37 mouse cellular contexts compared by ENCODE assay signal in genomic region chr2:155794674-155795445, GRCm38 (mm10). TPM values are rescaled to one million over a fixed set of nuclear protein-coding genes. Genes with fewer than 3 reads are reported as not detected.
DNase-seq lines count a peak whose midpoint lies in the region; ATAC-seq and TF ChIP-seq lines count a peak whose summit lies in the region.
"Had no signal": no experiment of that assay in that cellular context is flagged by ENCODE, and none has a peak within 500 bp of the region (broad histone marks: within the 10 kb centered on the region; RNA-seq: fewer than 3 reads in every experiment).

No protein-coding gene starts in this region.

- WGBS in hindbrain, postnatal 0 days: 68% methylated on average over 12 of the region's 12 CpGs
- 86% methylated on average over 12 of the region's 12 CpGs for WGBS in hindbrain, embryonic 13.5 days
- WGBS in stomach, postnatal 0 days: 81% methylated on average over 12 of the region's 12 CpGs

- no peak overlapping the region for H3K4me3 ChIP-seq in hindbrain, postnatal 0 days (ENCODE audit: low read length)
- no peak overlapping the region for H3K4me3 ChIP-seq in hindbrain, embryonic 13.5 days
- no peak overlapping the region for H3K4me3 ChIP-seq in stomach, postnatal 0 days (ENCODE audit: low read depth, low read length)
- H3K4me3 ChIP-seq: embryonic facial prominence, embryonic 13.5 days; forebrain, embryonic 10.5 days; forebrain, embryonic 15.5 days; heart, adult 2 months; heart, embryonic 13.5 days; liver, embryonic 12.5 days; neural tube, embryonic 15.5 days had no signal

- peak overlapping the region; percentile 71; the same call in 1 of the 2 replicates for H3K27ac ChIP-seq in hindbrain, postnatal 0 days
- no peak overlapping the region for H3K27ac ChIP-seq in hindbrain, embryonic 13.5 days
- no peak overlapping the region for H3K27ac ChIP-seq in stomach, postnatal 0 days (replicated peaks)
- H3K27ac ChIP-seq: embryonic facial prominence, embryonic 13.5 days; forebrain, embryonic 10.5 days; forebrain, embryonic 15.5 days; heart, adult 2 months; heart, embryonic 13.5 days; liver, embryonic 12.5 days; neural tube, embryonic 15.5 days had no signal

- peak; percentile 21; the same call in 1 of the 2 replicates for TF ChIP-seq CTCF in hindbrain, postnatal 0 days (IDR thresholded peaks at IDR 0.05; ENCODE audit: low read depth)
- no peak for TF ChIP-seq CTCF in stomach, postnatal 0 days (IDR thresholded peaks at IDR 0.05; ENCODE audit: low read depth)

- no peaks in the 10 kb centered on the region for H3K9me3 ChIP-seq in hindbrain, postnatal 0 days (ENCODE audit: low read length)
- H3K9me3 ChIP-seq in hindbrain, embryonic 13.5 days: no peaks in the 10 kb centered on the region
- no peaks in the 10 kb centered on the region for H3K9me3 ChIP-seq in stomach, postnatal 0 days (ENCODE audit: control insufficient read depth, low read length)
- H3K9me3 ChIP-seq: embryonic facial prominence, embryonic 13.5 days; forebrain, embryonic 10.5 days; forebrain, embryonic 15.5 days; heart, embryonic 13.5 days; liver, embryonic 12.5 days; neural tube, embryonic 15.5 days had no signal

- TF ChIP-seq EP300 in stomach, postnatal 0 days (optimal IDR thresholded peaks at IDR 0.05): no peak

- H3K36me3 ChIP-seq in hindbrain, postnatal 0 days (ENCODE audit: insufficient read depth, low read length): peaks cover 3% of the 10 kb centered on the region; the same call in 1 of the 2 replicates
- H3K36me3 ChIP-seq in hindbrain, embryonic 13.5 days: peaks cover 57% of the 10 kb centered on the region
- no peaks in the 10 kb centered on the region for H3K36me3 ChIP-seq in stomach, postnatal 0 days (ENCODE audit: control insufficient read depth, insufficient read depth, low read length)
- H3K36me3 ChIP-seq: embryonic facial prominence, embryonic 13.5 days; forebrain, embryonic 10.5 days; heart, embryonic 13.5 days; liver, embryonic 12.5 days had no signal

- H3K4me1 ChIP-seq in hindbrain, postnatal 0 days (ENCODE audit: insufficient read depth, low read length): no peaks in the 10 kb centered on the region
- H3K4me1 ChIP-seq in hindbrain, embryonic 13.5 days (replicated peaks): 0 out of 2 replicates have a peak, but pooled peaks cover 4% of the 10 kb centered on the region
- H3K4me1 ChIP-seq in stomach, postnatal 0 days (replicated peaks; ENCODE audit: control insufficient read depth, insufficient read depth): no peaks in the 10 kb centered on the region
- H3K4me1 ChIP-seq: embryonic facial prominence, embryonic 13.5 days; forebrain, embryonic 15.5 days; heart, embryonic 13.5 days; liver, embryonic 12.5 days; neural tube, embryonic 15.5 days had no signal

- ATAC-seq in hindbrain, postnatal 0 days: peak; percentile 63
- no peak for ATAC-seq in hindbrain, embryonic 13.5 days (ENCODE audit: low FRiP score)
- ATAC-seq in CD4-positive, CD25-positive, alpha-beta regulatory T cell, adult 4 months: no peak
- no peak for ATAC-seq in stomach, postnatal 0 days (ENCODE audit: low FRiP score, low TSS enrichment)
- ATAC-seq: forebrain, embryonic 15.5 days; inflammation-experienced regulatory T-cells, adult 6 months; liver, embryonic 12.5 days; liver, postnatal 0 days had no signal

- peak; percentile 70 for DNase-seq in hindbrain, postnatal 0 days (ENCODE audit: low spot score)
- peak; percentile 98 for DNase-seq in cerebellum, adult 11 months
- DNase-seq in cerebellum, adult 8-10 months: peak; percentile 98
- peak; percentile 98 to 99 for DNase-seq in cerebellum, postnatal 25 days
- no peak for DNase-seq in stomach, postnatal 0 days (ENCODE audit: low spot score)
- DNase-seq: adrenal gland, postnatal 36 days; gastrocnemius, postnatal 25 days; heart, adult 2 months; heart, postnatal 10 days; kidney, adult 11 months; kidney, postnatal 14 days; liver, postnatal 0 days; lung, postnatal 4 days; midbrain, embryonic 14.5 days; right cerebral cortex, postnatal 4 days; thymus, adult 2 months; thymus, postnatal 36 days had no signal

- no peak overlapping the region for H3K9ac ChIP-seq in hindbrain, postnatal 0 days (replicated peaks; ENCODE audit: low read length)
- no peak overlapping the region for H3K9ac ChIP-seq in hindbrain, embryonic 13.5 days
- no peak overlapping the region for H3K9ac ChIP-seq in stomach, postnatal 0 days (ENCODE audit: low read length)
- H3K9ac ChIP-seq: embryonic facial prominence, embryonic 13.5 days; forebrain, embryonic 15.5 days; heart, embryonic 13.5 days; liver, embryonic 12.5 days; liver, postnatal 0 days; neural tube, embryonic 15.5 days had no signal

- H3K27me3 ChIP-seq in hindbrain, postnatal 0 days (ENCODE audit: insufficient read depth, low read length): no peaks in the 10 kb centered on the region
- H3K27me3 ChIP-seq in hindbrain, embryonic 13.5 days: no peaks in the 10 kb centered on the region
- no peaks in the 10 kb centered on the region for H3K27me3 ChIP-seq in stomach, postnatal 0 days (ENCODE audit: control insufficient read depth, insufficient read depth, low read length)
- H3K27me3 ChIP-seq: embryonic facial prominence, embryonic 13.5 days; forebrain, embryonic 15.5 days; neural tube, embryonic 15.5 days had no signal

- no peak overlapping the region for H3K4me2 ChIP-seq in hindbrain, postnatal 0 days (ENCODE audit: low read depth, low read length)
- no peak overlapping the region for H3K4me2 ChIP-seq in hindbrain, embryonic 13.5 days
- no peak overlapping the region for H3K4me2 ChIP-seq in stomach, postnatal 0 days (replicated peaks; ENCODE audit: low read depth)
- H3K4me2 ChIP-seq: embryonic facial prominence, embryonic 13.5 days; forebrain, embryonic 15.5 days; heart, embryonic 13.5 days; liver, embryonic 12.5 days; neural tube, embryonic 15.5 days had no signal

RNA-seq across cellular contexts. Expression of gene Mmp24, which starts 19.7 kb away (rescaled TPM):
- 161 and 179 TPM in 2 replicates for total RNA-seq in hindbrain, postnatal 0 days (2014; rRNA removed)
- 12.2 and 12.4 TPM in 2 replicates for polyA plus RNA-seq in hindbrain, postnatal 0 days (2015; fragmentation: Nextera tagmentation; extraction: Ambion mirVana)
- 11.3 and 11.9 TPM in 2 replicates for polyA plus RNA-seq in hindbrain, embryonic 13.5 days (2015; fragmentation: Nextera tagmentation; extraction: Ambion mirVana)
- not detected for polyA plus RNA-seq in CD4-positive, CD25-positive, alpha-beta regulatory T cell, adult 4 months (2017; shearing (Covaris generic))
- polyA plus RNA-seq in stomach, postnatal 0 days (2015; fragmentation: Nextera tagmentation; extraction: Ambion mirVana): 0.21 and 0.23 TPM in 2 replicates
- total RNA-seq: gastrocnemius, adult 18-20 months; gastrocnemius, postnatal 25 days; heart, adult 2 months had no signal
- polyA plus RNA-seq: heart, adult 2 months; inflammation-experienced regulatory T-cells, adult 6 months; kidney, embryonic 14.5 days; liver, postnatal 0 days; spleen, adult 2 months had no signal

RNA-seq across cellular contexts. Expression of gene BC029722, which starts 24.4 kb away (rescaled TPM):
- total RNA-seq in hindbrain, postnatal 0 days (2014; rRNA removed): 31.9 and 35.4 TPM in 2 replicates
- 52.2 and 53.4 TPM in 2 replicates for polyA plus RNA-seq in hindbrain, postnatal 0 days (2015; fragmentation: Nextera tagmentation; extraction: Ambion mirVana)
- 28.5 and 28.6 TPM in 2 replicates for polyA plus RNA-seq in hindbrain, embryonic 13.5 days (2015; fragmentation: Nextera tagmentation; extraction: Ambion mirVana)
- 10 to 100 TPM; 12.8 to 16.5 TPM for polyA plus RNA-seq in CD4-positive, CD25-positive, alpha-beta regulatory T cell, adult 4 months (2017; shearing (Covaris generic))
- polyA plus RNA-seq in stomach, postnatal 0 days (2015; fragmentation: Nextera tagmentation; extraction: Ambion mirVana): 26.8 and 29.8 TPM in 2 replicates

RNA-seq across cellular contexts. Expression of gene Eif6, which starts 31.9 kb away (rescaled TPM):
- 105 and 110 TPM in 2 replicates for total RNA-seq in hindbrain, postnatal 0 days (2014; rRNA removed)
- 138 and 144 TPM in 2 replicates for polyA plus RNA-seq in hindbrain, postnatal 0 days (2015; fragmentation: Nextera tagmentation; extraction: Ambion mirVana)
- 148 and 152 TPM in 2 replicates for polyA plus RNA-seq in hindbrain, embryonic 13.5 days (2015; fragmentation: Nextera tagmentation; extraction: Ambion mirVana)
- polyA plus RNA-seq in CD4-positive, CD25-positive, alpha-beta regulatory T cell, adult 4 months (2017; shearing (Covaris generic)): 10 to 100 TPM; 63.3 to 77.1 TPM
- polyA plus RNA-seq in stomach, postnatal 0 days (2015; fragmentation: Nextera tagmentation; extraction: Ambion mirVana): 310 and 318 TPM in 2 replicates

RNA-seq across cellular contexts. Expression of gene Fam83c, which starts 39.8 kb away (rescaled TPM):
- not detected in 2 replicates for total RNA-seq in hindbrain, postnatal 0 days (2014; rRNA removed)
- polyA plus RNA-seq in hindbrain, postnatal 0 days (2015; fragmentation: Nextera tagmentation; extraction: Ambion mirVana): 0.10 and 0.15 TPM in 2 replicates
- 0.60 and 0.63 TPM in 2 replicates for polyA plus RNA-seq in hindbrain, embryonic 13.5 days (2015; fragmentation: Nextera tagmentation; extraction: Ambion mirVana)
- not detected for polyA plus RNA-seq in CD4-positive, CD25-positive, alpha-beta regulatory T cell, adult 4 months (2017; shearing (Covaris generic))
- polyA plus RNA-seq in stomach, postnatal 0 days (2015; fragmentation: Nextera tagmentation; extraction: Ambion mirVana): 2.7 and 4.4 TPM in 2 replicates
- total RNA-seq: adrenal gland, adult 18-20 months; adrenal gland, postnatal 36 days; gastrocnemius, adult 18-20 months; gastrocnemius, postnatal 25 days; heart, adult 2 months; heart, postnatal 10 days; hematopoietic stem cell, adult 5-6 weeks; layer of hippocampus, adult 18-20 months; layer of hippocampus, postnatal 10 days; left cerebral cortex, adult 18-20 months; left cerebral cortex, postnatal 36 days; megakaryocyte-erythroid progenitor cell, adult 5-6 weeks had no signal
- polyA plus RNA-seq: frontal cortex, adult 2 months; heart, adult 2 months; inflammation-experienced regulatory T-cells, adult 6 months; spleen, adult 2 months had no signal

RNA-seq across cellular contexts. Expression of gene Procr, which starts 43.9 kb away (rescaled TPM):
- 1.1 and 1.4 TPM in 2 replicates for total RNA-seq in hindbrain, postnatal 0 days (2014; rRNA removed)
- polyA plus RNA-seq in hindbrain, postnatal 0 days (2015; fragmentation: Nextera tagmentation; extraction: Ambion mirVana): 1.6 and 2.6 TPM in 2 replicates
- polyA plus RNA-seq in hindbrain, embryonic 13.5 days (2015; fragmentation: Nextera tagmentation; extraction: Ambion mirVana): 2.8 and 4.1 TPM in 2 replicates
- polyA plus RNA-seq in CD4-positive, CD25-positive, alpha-beta regulatory T cell, adult 4 months (2017; shearing (Covaris generic)): not detected
- 12.2 and 14.3 TPM in 2 replicates for polyA plus RNA-seq in stomach, postnatal 0 days (2015; fragmentation: Nextera tagmentation; extraction: Ambion mirVana)
- total RNA-seq: megakaryocyte-erythroid progenitor cell, adult 5-6 weeks had no signal
